Mouse (Mus musculus) intestine, embryonic 15.5 days (tissue): ENCODE data around the gene Gapdh. TPM values are rescaled to one million over a fixed set of nuclear protein-coding genes. Genes with fewer than 3 reads are reported as not detected.

Experiments used
- ATAC-seq: fragments of 200-750 bp; cut with Nextera tagmentation; 2 replicates; pipeline ENCODE4 v1.8.0; 2017; ENCODE audit warnings: moderate TSS enrichment, moderate library complexity
- H3K27ac ChIP-seq: fragments of 300-500 bp; sonication (generic); 2 replicates; pipeline ENCODE4 v1.5.1; 2015; ENCODE audit warnings: mild to moderate bottlenecking, inconsistent platforms
- H3K27me3 ChIP-seq: fragments of 300-500 bp; sonication (generic); replicated peaks from 2 replicates; pipeline ENCODE4 v1.6.1; 2015; ENCODE audit warnings: inconsistent platforms
- H3K36me3 ChIP-seq: fragments of 300-500 bp; sonication (generic); 2 replicates; pipeline ENCODE4 v1.6.1; 2015; ENCODE audit warnings: inconsistent platforms
- H3K4me1 ChIP-seq: fragments of 300-500 bp; sonication (generic); replicated peaks from 2 replicates; pipeline ENCODE4 v1.6.1; 2015; ENCODE audit warnings: inconsistent platforms
- H3K4me2 ChIP-seq: fragments of 300-500 bp; sonication (generic); replicated peaks from 2 replicates; pipeline ENCODE4 v1.6.1; 2015; ENCODE audit warnings: mild to moderate bottlenecking, inconsistent platforms
- H3K4me3 ChIP-seq: fragments of 300-500 bp; sonication (generic); replicated peaks from 2 replicates; pipeline ENCODE4 v1.5.1; 2015; ENCODE audit warnings: inconsistent platforms
- H3K9ac ChIP-seq: fragments of 300-500 bp; sonication (generic); 2 replicates; pipeline ENCODE4 v1.6.1; 2015; ENCODE audit warnings: inconsistent platforms
- H3K9me3 ChIP-seq: fragments of 300-500 bp; sonication (generic); 2 replicates; pipeline ENCODE4 v1.6.1; 2016; ENCODE audit warnings: inconsistent platforms
- WGBS: fragments of 180-500 bp; shearing (Covaris S2); methylation state at CpG from one replicate; pipeline ENCODE4 v1.1.7; 2015; 5-methylcytosine and 5-hydroxymethylcytosine counted together
- polyA plus RNA-seq: library from polyadenylated mRNA; unstranded; fragments of >200 nt; fragmentation: Nextera tagmentation; extraction: Ambion mirVana; gene quantifications from 2 replicates; pipeline ENCODE4 v1.2.1, GENCODE M21; 2015

Gene Gapdh
- polyA plus RNA-seq, 1 experiment from 2014 or later = 2,316 TPM

GRCm38 (mm10) chr6:125192016-125192714 is 25.9 kb upstream of the Gapdh start:
- H3K27ac ChIP-seq = peak overlapping the region; percentile 100
- peaks cover 18% of the 10 kb centered on the region; the same call in 1 of the 2 replicates for H3K36me3 ChIP-seq
- WGBS = under 1% methylated on average over 34 of the region's 34 CpGs
- no peaks in the 10 kb centered on the region; the same call in 1 of the 2 replicates for H3K4me1 ChIP-seq
- ATAC-seq = peak; percentile 96
- peak overlapping the region; percentile 71 for H3K4me2 ChIP-seq
- H3K27me3 ChIP-seq = no peaks in the 10 kb centered on the region
- no peaks in the 10 kb centered on the region for H3K9me3 ChIP-seq
- H3K4me3 ChIP-seq = peak overlapping the region; percentile 70
- H3K9ac ChIP-seq = peak overlapping the region; percentile 72

GRCm38 (mm10) chr6:125191332-125192015 is 25.2 kb upstream of the Gapdh start, which contains the start of the genes Ncapd2 and Mrpl51:
TSS of gene Ncapd2 (minus strand) at chr6:125191701.
TSS of gene Mrpl51 (plus strand) at chr6:125191801.
- no peaks in the 10 kb centered on the region for H3K9me3 ChIP-seq
- peak; percentile 98 for ATAC-seq
- H3K36me3 ChIP-seq = peaks cover 25% of the 10 kb centered on the region
- H3K4me3 ChIP-seq = peak within 1 kb of the TSS; percentile 70
- H3K4me2 ChIP-seq = peak within 1 kb of the TSS; percentile 71
- no peaks in the 10 kb centered on the region; the same call in 1 of the 2 replicates for H3K4me1 ChIP-seq
- peak within 1 kb of the TSS; percentile 72 for H3K9ac ChIP-seq
- no peaks in the 10 kb centered on the region for H3K27me3 ChIP-seq
- peak within 1 kb of the TSS; percentile 100 for H3K27ac ChIP-seq
- WGBS = under 1% methylated on average over 54 of the region's 54 CpGs

GRCm38 (mm10) chr6:125190816-125191215 is 24.5 kb upstream of the Gapdh start:
- Histone ChIP-seq H3K4me1 (no peaks in the 10 kb centered on the region; the same call in 1 of the 2 replicates), H3K36me3 (peaks cover 31% of the 10 kb centered on the region), H3K9ac (peak overlapping the region; percentile 67), H3K4me3 (peak overlapping the region; percentile 70), H3K27me3 (no peaks in the 10 kb centered on the region), H3K27ac (peak overlapping the region; percentile 100), H3K9me3 (no peaks in the 10 kb centered on the region), H3K4me2 (peak overlapping the region; percentile 52)
- no peak for ATAC-seq

GRCm38 (mm10) chr6:125186203-125186602 is 19.9 kb upstream of the Gapdh start:
- WGBS = 94% methylated on average over 10 of the region's 10 CpGs
- H3K4me1 ChIP-seq = no peaks in the 10 kb centered on the region
- H3K36me3 ChIP-seq = peaks cover 62% of the 10 kb centered on the region

GRCm38 (mm10) chr6:125182133-125182532 is 15.9 kb upstream of the Gapdh start:
- Histone ChIP-seq H3K4me3 (no peak overlapping the region), H3K36me3 (peaks cover 77% of the 10 kb centered on the region), H3K4me2 (no peak overlapping the region), H3K4me1 (no peaks in the 10 kb centered on the region), H3K9me3 (no peaks in the 10 kb centered on the region), H3K9ac (no peak overlapping the region), H3K27ac (no peak overlapping the region), H3K27me3 (no peaks in the 10 kb centered on the region)
- WGBS = 84% methylated on average over 5 of the region's 5 CpGs
- ATAC-seq = no peak

More at GRCm38 (mm10) chr6:125186203-125186602, 19.9 kb upstream of the Gapdh start:
- H3K27me3 ChIP-seq = no peaks in the 10 kb centered on the region
- no peak overlapping the region for H3K4me3 ChIP-seq
- ATAC-seq = no peak
- H3K27ac ChIP-seq = no peak overlapping the region
- H3K9ac ChIP-seq = no peak overlapping the region
- H3K4me2 ChIP-seq = no peak overlapping the region
- no peaks in the 10 kb centered on the region for H3K9me3 ChIP-seq

GRCm38 (mm10) chr6:125179601-125180000 is 13.3 kb upstream of the Gapdh start:
- H3K27ac ChIP-seq = no peak overlapping the region
- no peak overlapping the region for H3K4me2 ChIP-seq
- H3K9ac ChIP-seq = no peak overlapping the region
- H3K27me3 ChIP-seq = no peaks in the 10 kb centered on the region
- no peak for ATAC-seq
- WGBS = 86% methylated on average over 7 of the region's 7 CpGs
- no peak overlapping the region for H3K4me3 ChIP-seq
- H3K4me1 ChIP-seq = no peaks in the 10 kb centered on the region
- H3K36me3 ChIP-seq = peaks cover 76% of the 10 kb centered on the region
- no peaks in the 10 kb centered on the region for H3K9me3 ChIP-seq

GRCm38 (mm10) chr6:125175469-125175868 is 9.2 kb upstream of the Gapdh start:
- no peak for ATAC-seq
- Histone ChIP-seq H3K4me3 (no peak overlapping the region), H3K9me3 (no peaks in the 10 kb centered on the region), H3K4me1 (no peaks in the 10 kb centered on the region), H3K27me3 (no peaks in the 10 kb centered on the region), H3K4me2 (no peak overlapping the region), H3K27ac (no peak overlapping the region), H3K36me3 (peaks cover 81% of the 10 kb centered on the region), H3K9ac (no peak overlapping the region)
- 83% methylated on average over 5 of the region's 5 CpGs for WGBS

- 92% methylated on average over 7 of the region's 7 CpGs for WGBS
- Histone ChIP-seq H3K4me3 (no peak overlapping the region), H3K27ac (no peak overlapping the region), H3K9me3 (no peaks in the 10 kb centered on the region), H3K4me1 (peaks cover 1% of the 10 kb centered on the region; the same call in 1 of the 2 replicates), H3K9ac (no peak overlapping the region), H3K4me2 (no peak overlapping the region), H3K36me3 (peaks cover 83% of the 10 kb centered on the region), H3K27me3 (no peaks in the 10 kb centered on the region)
- ATAC-seq = no peak
These were observed 7.0 kb upstream of the Gapdh start for GRCm38 (mm10) chr6:125173256-125173655.

GRCm38 (mm10) chr6:125172474-125172873 is 6.2 kb upstream of the Gapdh start:
- Histone ChIP-seq H3K36me3 (peaks cover 82% of the 10 kb centered on the region), H3K27ac (no peak overlapping the region), H3K9ac (no peak overlapping the region), H3K4me3 (no peak overlapping the region), H3K27me3 (no peaks in the 10 kb centered on the region), H3K4me2 (no peak overlapping the region), H3K9me3 (no peaks in the 10 kb centered on the region), H3K4me1 (peaks cover 9% of the 10 kb centered on the region)
- 57% methylated on average over 2 of the region's 2 CpGs for WGBS
- ATAC-seq = no peak

- Histone ChIP-seq H3K27me3 (no peaks in the 10 kb centered on the region), H3K4me2 (no peak overlapping the region), H3K4me1 (peaks cover 22% of the 10 kb centered on the region), H3K36me3 (peaks cover 64% of the 10 kb centered on the region), H3K4me3 (no peak overlapping the region), H3K9ac (no peak overlapping the region), H3K27ac (no peak overlapping the region), H3K9me3 (no peaks in the 10 kb centered on the region)
- WGBS = 77% methylated on average over 6 of the region's 6 CpGs
- no peak for ATAC-seq
These were observed 3.9 kb upstream of the Gapdh start for GRCm38 (mm10) chr6:125170194-125170593.

- Histone ChIP-seq H3K27ac (no peak overlapping the region), H3K4me1 (peaks cover 32% of the 10 kb centered on the region), H3K9ac (no peak overlapping the region), H3K4me3 (no peak overlapping the region), H3K27me3 (no peaks in the 10 kb centered on the region), H3K36me3 (peaks cover 45% of the 10 kb centered on the region), H3K9me3 (no peaks in the 10 kb centered on the region), H3K4me2 (0 out of 2 replicates have a peak overlapping the region, but pooled peaks have one; percentile 63)
- no peak for ATAC-seq
- WGBS = 90% methylated on average over 14 of the region's 14 CpGs
These were observed 1.8 kb upstream of the Gapdh start for GRCm38 (mm10) chr6:125168086-125168485.

- no peaks in the 10 kb centered on the region for H3K9me3 ChIP-seq
- peak; percentile 52 for ATAC-seq
- H3K27me3 ChIP-seq = no peaks in the 10 kb centered on the region
- peak overlapping the region; percentile 85 for H3K4me3 ChIP-seq
- H3K27ac ChIP-seq = peak overlapping the region; percentile 98
- H3K36me3 ChIP-seq = peaks cover 40% of the 10 kb centered on the region
- peak overlapping the region; percentile 55 for H3K9ac ChIP-seq
- peak overlapping the region; percentile 63 for H3K4me2 ChIP-seq
- WGBS = 19% methylated on average over 10 of the region's 10 CpGs
- peaks cover 32% of the 10 kb centered on the region for H3K4me1 ChIP-seq
These were observed 789 bp upstream of the Gapdh start for GRCm38 (mm10) chr6:125166861-125167650.
